Mouse (Mus musculus) spleen, adult 18-20 months (tissue): ENCODE measurements around the gene C3.

Experiments used
- DNase-seq, 2 experiments: peaks; one replicate each; pipeline ENCODE4 v3.0.0; 2022; ENCODE audit warnings: mixed read lengths in 2 of 2

C3 gene

DNA sequence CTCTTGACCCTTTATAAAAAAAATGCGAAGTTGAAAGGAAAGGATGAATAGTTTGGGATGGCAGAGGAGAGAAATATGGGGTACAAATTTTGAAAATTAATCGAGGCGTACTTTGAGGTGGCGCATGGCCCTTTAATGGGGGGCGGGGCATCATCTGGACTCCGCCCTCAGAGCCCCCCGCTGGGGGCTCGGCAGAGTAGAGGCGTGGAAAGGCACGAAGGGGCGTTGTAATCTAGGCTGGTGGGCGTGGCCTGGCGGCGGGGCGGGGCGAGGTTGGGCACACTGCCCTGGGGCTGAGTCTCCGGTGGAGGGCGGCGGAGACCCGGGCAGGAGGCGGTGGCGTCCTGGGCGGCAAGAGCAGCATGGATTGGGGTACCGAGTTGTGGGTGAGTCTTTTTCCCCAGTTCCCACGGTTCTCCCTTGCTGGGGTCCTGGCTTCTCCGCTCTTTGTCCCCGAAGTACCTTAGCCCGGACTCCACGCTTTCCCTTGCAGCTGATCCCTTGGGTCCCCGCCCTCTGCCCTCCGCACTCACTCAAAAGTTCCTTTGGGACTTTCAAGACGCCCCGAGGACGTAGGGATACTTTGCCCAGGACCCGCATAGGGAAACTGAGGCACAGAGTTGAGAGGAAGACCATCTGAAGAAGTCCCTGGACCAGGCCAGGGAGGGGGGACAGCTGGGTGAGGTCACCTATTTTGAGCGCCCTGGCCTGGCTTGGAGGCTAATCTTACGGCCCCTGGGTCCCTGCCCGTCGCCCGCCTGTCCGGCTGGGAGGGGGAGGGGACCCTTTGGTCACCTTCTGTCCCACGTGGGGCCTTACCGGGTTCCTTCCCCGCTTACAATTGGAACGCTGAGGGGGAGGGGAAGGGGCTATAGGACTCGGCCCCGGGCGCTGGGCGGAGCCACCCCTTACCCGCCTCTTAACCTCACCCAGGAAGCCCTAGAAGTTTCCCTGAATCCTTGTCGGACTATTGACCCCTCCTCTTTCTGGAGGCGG, 21.5 kb upstream of the C3 start, which contains the start of gene Trip10:
Gene Trip10 (plus strand): TSS at position 270 of the 996 bp plus-strand sequence.
- DNase-seq: peak; percentile 95 to 100

DNA sequence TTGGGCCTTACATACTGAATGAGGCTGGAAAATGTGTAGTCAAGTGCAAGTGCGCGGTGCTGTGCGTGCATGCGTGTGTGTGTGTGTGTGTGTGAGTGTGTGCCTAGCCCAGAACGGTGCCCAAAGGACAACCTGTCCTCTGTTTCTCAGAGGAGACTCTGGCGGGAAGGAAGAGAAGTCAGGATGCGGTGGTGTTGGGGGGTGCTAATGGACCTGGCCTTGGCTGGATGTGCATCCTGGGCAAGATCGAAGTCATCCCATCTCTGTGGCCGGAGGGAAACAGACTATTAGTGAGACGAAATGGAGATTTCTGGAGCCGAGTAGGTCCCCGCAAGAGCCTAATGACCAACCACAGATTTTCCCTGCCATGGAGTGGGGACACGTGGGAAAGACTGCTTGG, 20.8 kb upstream of the C3 start:
- peak in 1 of 2 experiments; percentile 32 for DNase-seq

DNA sequence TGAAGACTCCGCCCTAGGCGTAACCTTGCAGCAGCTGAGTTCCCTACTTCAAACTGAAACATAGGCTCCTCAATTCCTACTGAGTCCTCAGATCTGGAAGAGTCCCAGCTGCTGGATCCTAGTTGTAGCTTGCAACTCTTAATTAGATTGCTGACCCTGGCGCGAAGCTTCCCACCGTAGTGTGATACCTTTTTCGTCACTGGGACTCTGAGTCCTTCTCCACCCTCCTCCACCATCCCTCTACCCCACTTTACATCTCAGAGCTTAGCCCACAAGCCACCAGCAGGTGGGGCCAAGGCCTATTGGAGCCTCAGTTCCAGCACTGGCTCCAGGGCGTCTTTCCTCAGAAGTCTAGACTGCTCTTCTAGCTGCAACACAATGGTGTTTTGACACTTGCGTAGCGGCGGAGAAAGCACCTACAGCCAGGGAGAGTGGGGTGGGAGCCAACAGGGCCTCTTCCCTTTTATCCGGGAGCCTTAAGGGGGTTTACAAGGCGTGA, 20.3 kb upstream of the C3 start, which contains the start of gene Gpr108:
Gene Gpr108 (minus strand): TSS at position 246 of the 499 bp plus-strand sequence.
- peak; percentile 76 to 82 for DNase-seq

DNA sequence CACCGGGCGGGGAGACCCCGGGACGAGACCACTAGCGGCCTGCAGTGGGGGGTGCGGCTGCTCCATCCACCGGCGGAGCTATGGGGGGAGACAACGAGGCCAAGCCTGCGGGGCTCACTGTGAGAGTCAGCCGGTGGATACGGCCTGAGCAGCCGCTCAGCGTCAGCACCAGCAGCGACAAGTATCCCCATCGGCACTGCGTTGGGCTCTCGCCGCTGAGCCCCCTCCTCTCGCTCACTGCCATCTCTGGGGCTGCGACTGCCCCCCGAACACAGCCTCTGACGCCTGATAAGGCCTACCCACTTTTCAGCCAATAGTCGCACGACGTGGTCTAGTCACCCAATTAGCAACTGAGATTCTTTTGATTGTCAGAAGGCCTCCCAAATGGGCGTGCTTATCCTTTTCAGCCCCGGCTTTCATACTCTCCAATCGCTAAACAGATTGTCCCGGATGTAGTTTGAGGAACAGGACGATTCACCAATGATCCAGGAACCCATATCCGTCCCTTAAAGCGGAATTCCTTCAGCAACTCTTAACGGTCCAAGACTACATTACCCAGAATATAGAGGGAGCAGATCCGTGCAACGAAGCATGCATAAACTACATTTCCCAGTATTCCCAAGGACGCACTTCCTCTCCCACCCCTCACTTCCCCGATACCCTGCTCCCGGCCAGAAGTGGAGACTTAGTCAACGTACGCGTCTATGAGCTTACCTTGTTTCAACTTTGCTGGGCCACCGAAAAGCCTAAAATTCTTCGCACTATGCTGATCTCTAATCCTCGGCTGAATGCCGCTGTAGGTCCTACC, 19.7 kb upstream of the C3 start:
- peak; percentile 75 to 78 for DNase-seq

DNA sequence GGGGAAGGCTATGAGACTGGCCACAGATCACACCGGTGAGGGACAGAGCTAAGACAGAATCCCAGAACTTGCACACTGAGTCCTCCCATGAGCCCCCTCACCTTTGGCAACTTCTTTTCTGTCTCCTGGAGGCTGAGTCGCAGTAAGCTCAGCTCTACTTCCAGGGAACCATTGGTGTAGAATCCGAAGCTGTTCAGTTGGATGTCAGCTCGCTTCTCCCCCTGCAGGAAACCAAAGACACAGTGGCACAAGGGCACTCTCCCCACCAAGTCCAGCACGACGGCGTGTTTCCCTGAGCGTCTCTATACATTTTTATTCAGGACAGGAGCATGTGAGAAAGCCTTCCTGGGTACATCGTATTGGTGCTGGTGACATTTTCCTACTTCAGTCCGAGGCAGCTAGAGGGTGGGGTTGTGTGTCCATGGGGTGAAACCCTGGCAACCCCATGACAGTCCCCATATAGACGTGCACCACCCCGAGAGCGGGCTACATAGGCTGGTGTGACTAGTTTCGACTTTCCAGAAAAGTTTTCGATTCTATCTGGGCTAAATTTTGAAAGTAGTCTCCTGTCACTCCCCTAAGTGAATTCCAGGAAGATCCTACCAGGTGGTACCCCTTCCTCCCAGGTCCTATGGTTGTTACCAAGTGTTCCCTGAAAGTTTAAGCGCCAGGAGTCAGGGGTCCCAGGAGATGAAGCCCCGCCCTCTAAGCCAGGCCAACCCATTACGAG, 18.9 kb upstream of the C3 start:
- no peak for DNase-seq

DNA sequence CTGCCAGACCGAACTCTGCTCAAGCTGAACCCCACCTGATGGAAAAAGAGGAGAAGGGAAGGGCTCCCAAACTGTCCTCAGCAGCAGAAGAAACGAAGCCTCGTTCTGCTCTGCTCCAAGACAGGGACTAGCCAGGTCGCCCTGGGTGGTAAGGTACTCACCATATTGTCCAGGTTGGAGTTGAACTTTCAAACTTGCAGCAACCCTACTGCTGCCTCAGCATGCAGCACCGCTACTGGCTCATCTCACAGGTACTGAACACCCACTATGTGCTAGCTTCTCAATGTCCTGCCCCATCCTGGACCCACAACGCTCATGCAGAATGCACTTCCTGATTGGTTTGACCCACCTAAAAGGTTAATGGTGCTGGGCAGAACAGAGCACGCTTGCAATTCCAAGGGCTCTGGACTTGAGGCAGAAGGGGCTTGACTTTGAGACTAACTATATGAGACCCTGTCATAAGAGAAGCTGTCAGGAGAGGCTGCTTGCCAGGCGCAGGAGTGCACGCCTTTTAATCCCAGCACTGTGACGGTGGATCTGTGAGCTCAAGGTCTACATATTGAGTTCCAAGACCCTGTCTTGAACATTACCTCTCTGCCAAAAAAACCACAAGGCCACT, 17.5 kb upstream of the C3 start:
- DNase-seq: no peak

DNA sequence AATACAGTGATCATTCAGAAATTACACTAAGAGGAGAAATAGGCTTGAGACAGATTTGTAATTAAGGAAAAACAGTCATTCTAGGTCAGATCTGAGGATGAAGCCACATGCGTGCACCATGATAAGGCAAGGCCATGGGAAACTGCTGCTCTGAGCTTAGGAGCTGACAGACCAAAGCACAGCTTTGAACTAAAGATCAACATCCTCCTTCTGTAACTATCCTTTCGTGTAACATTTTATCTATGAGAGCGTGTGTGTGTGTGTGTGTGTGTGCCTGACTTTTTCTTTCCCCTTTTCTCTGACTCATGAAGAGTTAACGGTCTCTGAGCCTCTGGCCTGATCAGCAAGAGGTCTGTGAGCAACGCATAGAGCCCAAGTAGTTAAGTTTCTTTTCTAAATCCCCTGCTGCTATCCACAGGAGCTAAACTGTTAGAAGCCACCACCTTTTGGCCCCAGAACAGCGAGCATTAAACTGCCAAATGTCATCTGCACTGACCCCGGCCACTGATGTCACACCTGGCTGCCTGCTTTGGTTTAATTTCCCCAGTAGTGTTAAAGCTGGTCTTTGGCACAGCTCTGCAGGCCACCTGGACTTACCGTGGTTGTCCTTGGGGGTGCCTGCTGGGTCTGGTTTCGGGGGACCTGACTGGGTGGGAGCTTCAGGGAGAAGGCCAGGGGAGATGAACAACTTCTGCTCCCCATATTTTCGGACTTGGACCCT, 15.9 kb upstream of the C3 start:
- DNase-seq: no peak

DNA sequence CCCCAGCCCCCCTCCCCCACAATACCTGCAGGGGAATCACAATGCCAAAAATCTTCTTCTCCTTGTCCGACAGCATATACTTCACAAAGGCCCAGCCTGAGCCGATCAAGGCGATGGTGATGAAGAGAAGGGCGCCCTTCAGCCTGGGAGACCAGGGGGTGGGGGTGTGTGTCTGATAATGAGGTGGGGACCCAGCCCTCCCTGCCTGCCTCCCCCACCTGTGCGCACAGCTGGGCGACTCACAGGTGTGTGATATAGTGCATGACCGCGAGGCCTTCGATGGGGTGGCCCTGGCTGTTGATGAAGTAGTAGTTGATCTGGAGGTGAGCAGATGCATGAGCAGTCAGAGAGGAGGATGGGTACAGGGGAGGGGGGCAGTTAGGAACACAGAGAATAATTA, 9.2 kb upstream of the C3 start:
- DNase-seq: no peak

DNA sequence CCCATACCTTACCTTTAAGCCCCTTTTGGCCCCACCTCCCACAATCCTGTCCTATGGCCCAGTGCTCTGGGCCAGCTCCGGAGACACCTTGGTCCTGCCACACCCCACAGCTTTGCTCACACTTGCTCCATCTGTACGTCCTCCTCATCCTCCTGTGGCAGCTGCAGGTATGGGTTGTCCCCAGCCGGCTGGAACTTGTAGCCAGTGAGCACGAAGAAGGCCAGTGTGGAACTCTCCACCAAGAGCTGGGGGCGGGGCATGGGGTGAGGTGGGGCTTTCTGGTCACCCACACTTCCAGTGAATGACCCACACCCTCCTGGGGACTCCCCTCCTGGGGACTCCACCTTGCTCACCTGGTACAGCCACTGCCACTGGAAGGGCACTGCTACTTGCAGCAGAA, 7.9 kb upstream of the C3 start:
- no peak for DNase-seq

DNA sequence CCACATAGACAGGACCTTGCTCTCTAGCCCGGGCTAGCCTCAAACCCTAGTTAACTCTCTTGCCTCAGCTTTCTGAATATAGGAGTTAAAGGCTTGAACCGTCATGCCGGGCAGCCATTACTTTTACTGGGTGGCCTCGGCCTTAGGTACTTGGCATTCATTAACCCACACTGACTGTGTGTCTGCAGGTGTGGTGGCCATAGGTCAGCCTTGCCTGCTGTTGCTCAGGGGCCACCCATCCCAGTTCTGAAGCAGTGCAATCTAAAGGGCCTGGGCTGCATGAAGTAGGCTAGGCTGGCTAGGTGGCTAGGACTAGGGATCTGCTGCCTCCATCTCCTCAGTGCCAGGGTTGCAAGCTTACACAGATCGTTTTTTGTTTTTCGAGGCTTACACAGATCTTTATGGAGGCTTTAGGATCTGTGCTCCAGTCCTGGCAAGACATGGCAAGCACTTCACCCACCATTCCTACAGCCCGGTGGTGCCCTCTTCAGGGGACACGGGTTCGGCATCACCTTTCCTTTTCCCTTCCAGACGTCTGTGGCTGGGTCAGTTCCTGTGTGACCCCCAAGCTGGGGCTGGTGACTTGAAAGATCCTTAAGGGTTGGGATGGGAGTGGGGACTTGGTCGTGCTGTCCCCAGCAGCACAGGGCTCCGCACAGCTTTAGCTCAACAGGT, 6.5 kb upstream of the C3 start:
- DNase-seq: no peak

DNA sequence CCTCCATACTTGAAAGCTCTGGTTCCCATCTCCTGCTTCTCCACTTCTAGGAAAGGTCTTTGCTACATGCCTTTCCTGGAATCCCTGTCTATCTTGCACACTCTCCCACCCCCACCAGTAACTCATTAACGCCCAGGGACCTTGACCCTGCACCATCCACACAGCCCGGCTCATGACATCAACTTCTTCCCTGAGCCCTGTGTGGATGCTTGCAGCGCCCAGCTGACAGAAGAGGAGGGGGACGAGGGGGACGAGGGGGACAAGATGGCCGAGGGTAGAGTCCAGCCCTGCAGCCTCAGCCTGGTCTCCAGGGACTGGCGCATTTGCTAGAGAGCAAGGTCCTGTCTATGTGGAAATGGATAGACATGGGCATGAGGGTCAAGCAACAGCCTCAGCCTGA, 5.1 kb upstream of the C3 start:
- DNase-seq: no peak

DNA sequence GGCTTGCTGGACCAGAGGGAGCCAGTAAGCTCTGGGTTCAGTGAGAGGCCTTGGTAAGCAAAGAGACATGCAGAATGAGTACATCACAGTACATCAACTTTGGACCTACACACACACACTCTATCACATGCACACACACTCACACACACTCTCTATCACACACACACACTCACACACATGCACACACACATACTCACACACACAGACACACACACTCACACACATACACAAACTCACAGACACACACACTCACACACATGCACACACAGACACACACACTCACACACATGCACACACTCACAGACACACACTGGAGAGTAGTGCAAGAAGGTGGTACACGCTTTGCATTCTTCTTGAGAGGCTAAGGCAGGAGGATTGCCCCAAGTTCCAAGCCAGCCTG, 4.3 kb upstream of the C3 start:
- DNase-seq: no peak

DNA sequence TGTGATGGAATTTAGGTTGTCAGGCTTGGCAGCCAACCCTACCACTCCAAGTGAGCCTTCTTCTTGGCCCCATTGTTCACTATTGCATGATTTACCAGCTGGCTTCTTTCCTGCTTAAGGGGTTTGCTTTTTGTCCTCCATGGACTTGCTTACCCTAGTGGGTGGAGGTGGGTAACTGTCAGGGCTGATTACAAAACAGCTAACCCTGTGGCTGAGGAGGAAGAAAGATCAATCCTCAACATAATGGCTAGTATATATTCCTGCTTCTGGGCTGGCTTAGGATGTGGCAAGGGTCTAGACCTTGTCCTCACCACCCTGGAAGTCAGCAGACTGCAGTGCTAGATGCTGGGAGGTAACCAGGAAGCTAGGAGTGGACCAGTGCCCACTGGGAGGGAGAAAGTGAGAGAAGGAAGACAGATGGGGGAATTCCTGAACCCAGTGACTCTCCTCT, 3.4 kb upstream of the C3 start:
- no peak for DNase-seq

DNA sequence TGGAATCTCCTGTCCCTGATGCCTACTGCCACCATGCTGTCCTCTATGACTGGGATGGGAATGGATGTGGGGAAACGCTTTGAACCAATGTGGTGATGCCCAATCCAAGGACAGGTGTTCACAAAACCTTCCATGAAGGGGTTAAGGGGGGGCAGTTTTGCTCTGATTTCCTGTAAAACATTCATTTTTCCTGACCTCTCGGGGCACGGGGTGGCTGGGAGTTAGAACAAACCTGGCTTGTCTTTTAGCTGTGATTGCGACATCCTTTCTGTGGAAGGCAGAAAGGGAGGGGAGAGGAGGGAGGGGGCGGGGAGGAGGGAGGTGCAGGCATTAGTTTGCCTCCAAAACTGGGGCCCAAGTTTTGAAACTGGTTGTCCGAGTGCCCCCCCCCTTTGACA, 2.8 kb upstream of the C3 start:
- DNase-seq: no peak

DNA sequence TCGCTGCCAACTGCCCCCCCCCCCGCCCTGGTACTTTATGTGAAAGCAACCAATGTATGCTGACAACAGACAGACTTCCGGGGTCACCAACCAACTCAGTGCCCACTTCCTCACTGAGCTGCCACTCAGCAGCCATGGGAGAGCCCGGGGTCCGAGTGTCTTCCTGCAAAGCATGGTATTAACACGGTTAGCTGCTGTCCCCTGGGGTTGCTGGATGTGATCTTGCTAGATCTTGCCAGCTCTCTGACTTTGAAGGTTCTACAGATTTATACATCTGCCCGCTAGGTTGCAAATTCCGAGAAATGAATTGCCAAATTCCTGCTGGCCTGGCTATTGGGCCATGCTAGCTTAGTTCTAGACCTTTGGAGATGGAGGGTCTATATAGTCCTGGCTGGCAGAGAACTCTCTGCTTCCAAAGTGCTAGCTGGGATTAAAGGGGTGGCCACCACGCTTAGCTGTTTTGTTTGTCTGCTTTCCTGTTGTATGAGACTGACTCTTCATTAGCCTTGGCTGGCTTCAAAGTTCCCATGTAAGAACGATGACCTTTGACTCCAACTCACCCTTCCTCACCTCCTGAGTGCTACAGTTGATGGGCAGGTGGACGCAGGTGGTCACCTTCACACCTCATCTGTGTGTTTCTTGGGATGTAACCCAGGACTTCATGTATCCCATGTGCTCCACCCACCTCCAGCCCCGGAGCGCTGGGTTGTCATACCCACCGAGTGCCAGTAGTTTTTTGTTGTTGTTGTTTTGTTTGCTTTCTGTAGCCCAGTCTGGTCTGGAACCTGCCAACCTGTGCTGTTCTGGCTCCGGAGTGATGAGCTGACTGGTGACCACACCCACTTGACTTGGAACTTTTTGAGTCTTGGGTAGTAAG, 2.2 kb upstream of the C3 start:
- peak in 1 of 2 experiments; percentile 21 for DNase-seq

DNA sequence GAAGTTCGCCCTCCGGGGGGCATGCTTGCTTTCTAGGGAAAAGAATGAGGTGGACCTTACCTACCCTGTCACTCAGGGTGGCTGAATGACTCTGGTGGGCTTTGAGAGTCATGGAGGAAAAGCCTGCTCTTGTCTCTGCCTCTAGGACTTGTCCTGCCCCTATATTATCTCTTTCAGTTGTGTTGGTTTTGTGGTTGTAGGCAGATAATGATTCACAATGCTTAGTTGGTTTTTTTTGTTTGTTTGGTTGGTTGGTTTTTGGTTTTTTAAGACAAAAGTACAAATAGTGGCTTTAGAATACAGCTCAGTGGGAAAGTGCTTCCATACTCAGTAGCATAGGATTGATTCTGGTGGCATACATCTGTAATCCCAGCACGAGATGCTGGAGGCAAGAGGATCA, 937 bp upstream of the C3 start:
- no peak for DNase-seq

DNA sequence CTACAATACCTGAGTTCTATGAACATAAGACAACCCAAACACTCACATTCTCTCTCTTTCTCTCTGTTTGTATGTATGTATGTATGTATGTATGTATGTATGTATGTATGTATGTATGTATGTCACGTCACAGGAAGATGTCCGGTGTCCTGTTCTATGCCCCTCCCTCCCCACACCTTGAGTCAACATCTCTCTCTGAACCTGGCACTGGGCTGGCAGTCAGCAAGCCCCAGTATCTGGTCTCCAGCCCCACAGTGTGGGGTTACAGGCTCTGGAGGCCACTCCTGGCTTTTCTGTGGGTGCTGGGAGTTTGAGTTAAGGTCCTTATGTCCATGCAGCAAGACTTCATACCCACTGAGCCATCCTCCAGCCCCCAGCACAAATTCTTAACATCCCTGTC, 468 bp downstream of the C3 start:
- DNase-seq: no peak

DNA sequence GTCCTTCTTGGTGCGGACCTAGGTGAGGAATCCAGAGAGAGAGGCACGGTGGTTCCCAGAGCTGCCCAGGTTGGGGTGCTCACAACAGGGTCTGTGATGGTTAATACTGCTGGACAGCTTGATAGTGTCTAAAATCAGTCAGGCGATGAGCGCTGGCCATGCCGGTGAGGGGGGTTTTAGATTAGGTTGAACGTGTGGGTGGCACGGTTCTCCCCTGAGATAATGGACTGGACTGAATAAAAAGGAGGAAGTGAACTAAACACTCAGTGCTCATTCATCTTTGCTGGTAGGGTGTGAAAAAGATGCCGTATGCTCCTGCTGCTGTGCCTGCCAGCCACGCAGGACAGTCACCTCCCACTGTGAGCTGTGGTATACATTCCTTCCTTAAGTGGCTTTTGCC, 4.6 kb downstream of the C3 start:
- DNase-seq: peak in 1 of 2 experiments; percentile 1

DNA sequence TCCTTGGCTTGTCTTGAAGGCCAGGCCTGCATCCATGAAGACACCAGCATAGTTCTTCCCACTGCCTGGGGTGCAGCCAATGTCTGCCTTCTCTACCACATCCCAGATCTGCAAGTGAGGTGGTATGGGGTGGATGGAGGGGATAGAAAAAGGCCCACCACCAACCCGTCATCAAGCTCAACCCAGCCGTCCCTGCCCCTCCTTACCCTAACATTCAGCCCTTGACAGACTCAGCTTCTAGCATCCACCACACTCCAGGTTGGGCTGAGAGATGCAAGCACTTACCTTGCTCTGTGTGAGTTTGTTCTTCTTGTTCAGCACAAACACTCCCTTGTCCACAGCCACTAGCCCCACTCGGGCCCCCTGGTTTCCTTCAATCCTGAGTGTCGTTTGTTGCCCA, 6.0 kb downstream of the C3 start:
- peak in 1 of 2 experiments; percentile 1 for DNase-seq

DNA sequence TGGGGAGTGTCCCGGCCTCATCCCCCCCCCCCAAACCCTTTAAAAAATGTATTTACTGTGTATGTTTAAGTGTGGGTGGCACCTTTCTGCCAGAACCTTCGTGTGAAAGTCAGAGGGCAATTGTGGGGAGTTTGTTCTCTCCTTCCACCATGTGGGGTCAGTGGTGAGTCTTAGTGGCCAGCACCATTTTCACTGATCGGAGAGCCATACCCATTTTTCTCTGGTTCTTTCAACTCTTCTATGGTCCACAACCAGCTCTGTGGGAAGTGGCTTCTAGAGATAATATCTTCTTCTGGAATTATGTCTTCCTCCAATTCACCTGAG, 8.1 kb downstream of the C3 start:
- peak; percentile 5 to 38 for DNase-seq
